Mouse (Mus musculus): ENCODE results near the gene Mdm2. TPM values are rescaled to one million over a fixed set of nuclear protein-coding genes. Genes with fewer than 3 reads are reported as not detected.
A peak's percentile ranks its signal among the peaks of the same experiment; 100 is the strongest.
"Not testable (repeated sequence)": the region's sequence is repeated elsewhere in the genome, so short reads cannot be mapped to it uniquely, and the experiment has no call there.

The Mdm2 gene
- polyA plus RNA-seq, 1 experiment from 2014 or later, result 20.7 TPM

GRCm38 (mm10) chr10:117736573-117736972 lies 26.0 kb upstream of the Mdm2 start:
- 80% methylated on average over 5 of the region's 5 CpGs for WGBS (ENCODE audit: insufficient replicate concordance)
- no peak overlapping the region for H3K9ac ChIP-seq (ENCODE audit: low read depth, low read length)

GRCm38 (mm10) chr10:117735396-117735795 lies 24.8 kb upstream of the Mdm2 start:
- not testable (repeated sequence) for H3K4me3 ChIP-seq (ENCODE audit: low read depth, low read length)

More at GRCm38 (mm10) chr10:117736573-117736972, 26.0 kb upstream of the Mdm2 start:
- Histone ChIP-seq H3K9me3 (replicated peaks; ENCODE audit: control insufficient read depth, low read length) (no peaks in the 10 kb centered on the region), H3K4me3 (ENCODE audit: low read depth, low read length) (no peak overlapping the region), H3K27ac (ENCODE audit: low read length) (no peak overlapping the region), H3K27me3 (ENCODE audit: control insufficient read depth, insufficient read depth, low read depth, low read length) (no peaks in the 10 kb centered on the region), H3K36me3 (ENCODE audit: control insufficient read depth, insufficient read depth) (no peaks in the 10 kb centered on the region), H3K4me2 (ENCODE audit: low read depth, low read length) (no peak overlapping the region), H3K4me1 (ENCODE audit: control insufficient read depth, low read depth, low read length) (peaks cover 27% of the 10 kb centered on the region)
- ATAC-seq (ENCODE audit: low read depth), result no peak

DNA sequence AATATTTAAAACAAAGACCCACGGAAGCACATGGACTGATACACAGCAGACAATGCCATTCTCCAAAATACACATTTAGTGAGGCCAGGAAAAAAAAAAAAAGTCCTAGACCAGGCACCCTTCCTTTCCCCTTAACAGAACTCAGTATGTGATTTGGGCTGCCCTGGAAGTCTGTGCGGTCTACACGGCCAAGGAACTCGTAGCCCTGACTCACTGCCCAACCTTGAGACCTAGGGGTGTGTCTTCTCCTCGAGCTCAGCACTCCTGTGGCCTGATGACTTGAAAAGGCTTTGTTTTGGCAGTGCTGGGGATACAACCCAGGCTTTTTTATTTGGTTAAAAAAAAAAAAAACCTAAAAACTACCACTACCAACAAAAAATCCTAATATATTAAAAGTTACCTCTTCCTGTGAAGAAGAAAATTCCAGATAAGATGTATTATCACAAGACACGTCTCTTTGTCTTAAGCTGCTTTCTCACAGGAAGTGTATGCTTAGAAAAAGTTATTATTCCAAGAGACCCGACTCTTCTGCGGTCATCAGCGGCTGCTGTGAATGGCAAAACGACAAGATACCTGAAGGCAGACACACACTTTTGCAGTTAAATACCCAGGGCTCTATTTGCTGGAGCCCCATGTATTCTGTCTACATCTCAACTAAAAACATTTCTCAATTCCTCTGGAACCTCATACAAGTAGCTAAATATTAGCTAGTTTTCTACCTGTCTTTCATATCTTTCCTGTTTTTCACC lies 23.7 kb upstream of the Mdm2 start:
- not testable (repeated sequence) for ATAC-seq (ENCODE audit: low read depth); H3K27me3 ChIP-seq (ENCODE audit: control insufficient read depth, insufficient read depth, low read depth, low read length); H3K4me2 ChIP-seq (ENCODE audit: low read depth, low read length); H3K36me3 ChIP-seq (ENCODE audit: control insufficient read depth, insufficient read depth); H3K27ac ChIP-seq (ENCODE audit: low read length); H3K4me3 ChIP-seq (ENCODE audit: low read depth, low read length); H3K9ac ChIP-seq (ENCODE audit: low read depth, low read length); H3K9me3 ChIP-seq (replicated peaks; ENCODE audit: control insufficient read depth, low read length)
- WGBS (ENCODE audit: insufficient replicate concordance), result 61% methylated on average over 9 of the region's 10 CpGs
- H3K4me1 ChIP-seq (ENCODE audit: control insufficient read depth, low read depth, low read length), result peaks cover 34% of the 10 kb centered on the region

More at GRCm38 (mm10) chr10:117735396-117735795, 24.8 kb upstream of the Mdm2 start:
- H3K36me3 ChIP-seq (ENCODE audit: control insufficient read depth, insufficient read depth); H3K9me3 ChIP-seq (replicated peaks; ENCODE audit: control insufficient read depth, low read length); H3K4me2 ChIP-seq (ENCODE audit: low read depth, low read length); H3K9ac ChIP-seq (ENCODE audit: low read depth, low read length); ATAC-seq (ENCODE audit: low read depth); H3K27ac ChIP-seq (ENCODE audit: low read length); H3K27me3 ChIP-seq (ENCODE audit: control insufficient read depth, insufficient read depth, low read depth, low read length): not testable (repeated sequence)
- 81% methylated on average over 11 of the region's 12 CpGs for WGBS (ENCODE audit: insufficient replicate concordance)
- H3K4me1 ChIP-seq (ENCODE audit: control insufficient read depth, low read depth, low read length), result peaks cover 32% of the 10 kb centered on the region

GRCm38 (mm10) chr10:117733626-117734025 lies 23.1 kb upstream of the Mdm2 start:
- H3K36me3 ChIP-seq (ENCODE audit: control insufficient read depth, insufficient read depth); H3K4me2 ChIP-seq (ENCODE audit: low read depth, low read length); ATAC-seq (ENCODE audit: low read depth); H3K27ac ChIP-seq (ENCODE audit: low read length); H3K9ac ChIP-seq (ENCODE audit: low read depth, low read length); H3K9me3 ChIP-seq (replicated peaks; ENCODE audit: control insufficient read depth, low read length); H3K4me3 ChIP-seq (ENCODE audit: low read depth, low read length); H3K27me3 ChIP-seq (ENCODE audit: control insufficient read depth, insufficient read depth, low read depth, low read length): not testable (repeated sequence)
- 19% methylated on average over 8 of the region's 8 CpGs for WGBS (ENCODE audit: insufficient replicate concordance)
- H3K4me1 ChIP-seq (ENCODE audit: control insufficient read depth, low read depth, low read length), result peaks cover 32% of the 10 kb centered on the region

DNA sequence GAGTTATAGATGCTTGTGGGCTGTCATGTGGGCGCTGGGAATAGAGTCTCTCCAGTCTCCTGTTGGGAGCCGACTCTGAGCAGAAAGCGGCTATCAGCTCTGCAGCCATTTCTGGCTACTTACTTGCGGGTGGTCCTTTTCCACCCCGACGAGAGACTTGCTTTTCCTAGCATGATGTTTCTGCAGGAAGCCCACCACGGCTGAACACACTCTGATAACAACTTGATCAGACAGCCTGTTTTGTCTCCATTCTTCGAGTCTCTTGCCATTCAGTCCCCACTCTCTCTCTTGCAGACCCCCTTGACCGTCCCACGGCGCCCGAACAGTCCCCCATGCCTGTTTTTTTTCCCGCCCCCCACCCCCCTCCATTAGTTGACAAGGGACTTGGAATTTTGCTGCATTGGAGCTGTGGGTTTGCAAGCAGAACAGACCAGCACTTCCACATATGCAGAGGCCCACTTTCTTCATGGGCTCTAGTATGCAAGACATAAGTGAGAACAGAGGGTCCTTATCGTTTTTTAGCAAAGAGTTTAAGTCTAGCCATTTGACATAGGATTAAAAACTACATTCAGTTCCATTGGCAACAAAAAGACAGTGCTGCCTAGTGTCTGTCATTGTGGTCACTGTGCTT lies 22.5 kb upstream of the Mdm2 start:
- no peaks in the 10 kb centered on the region for H3K27me3 ChIP-seq (ENCODE audit: control insufficient read depth, insufficient read depth, low read depth, low read length)
- WGBS (ENCODE audit: insufficient replicate concordance), result 45% methylated on average over 14 of the region's 14 CpGs
- no peak overlapping the region for H3K27ac ChIP-seq (ENCODE audit: low read length)
- H3K4me3 ChIP-seq (ENCODE audit: low read depth, low read length), result no peak overlapping the region
- no peak for ATAC-seq (ENCODE audit: low read depth)
- no peak overlapping the region; the same call in 1 of the 2 replicates for H3K4me2 ChIP-seq (ENCODE audit: low read depth, low read length)
- no peaks in the 10 kb centered on the region for H3K9me3 ChIP-seq (replicated peaks; ENCODE audit: control insufficient read depth, low read length)
- H3K36me3 ChIP-seq (ENCODE audit: control insufficient read depth, insufficient read depth), result no peaks in the 10 kb centered on the region
- H3K9ac ChIP-seq (ENCODE audit: low read depth, low read length), result no peak overlapping the region
- peaks cover 27% of the 10 kb centered on the region for H3K4me1 ChIP-seq (ENCODE audit: control insufficient read depth, low read depth, low read length)

GRCm38 (mm10) chr10:117732184-117732583 lies 21.6 kb upstream of the Mdm2 start:
- Histone ChIP-seq H3K27me3 (ENCODE audit: control insufficient read depth, insufficient read depth, low read depth, low read length) (no peaks in the 10 kb centered on the region), H3K4me3 (ENCODE audit: low read depth, low read length) (no peak overlapping the region), H3K36me3 (ENCODE audit: control insufficient read depth, insufficient read depth) (no peaks in the 10 kb centered on the region), H3K4me2 (ENCODE audit: low read depth, low read length) (no peak overlapping the region), H3K9me3 (replicated peaks; ENCODE audit: control insufficient read depth, low read length) (no peaks in the 10 kb centered on the region), H3K4me1 (ENCODE audit: control insufficient read depth, low read depth, low read length) (peaks cover 26% of the 10 kb centered on the region), H3K27ac (ENCODE audit: low read length) (peak overlapping the region; percentile 18; the same call in 1 of the 2 replicates), H3K9ac (ENCODE audit: low read depth, low read length) (no peak overlapping the region)
- 38% methylated on average over 5 of the region's 5 CpGs for WGBS (ENCODE audit: insufficient replicate concordance)
- ATAC-seq (ENCODE audit: low read depth), result peak; percentile 84

- H3K4me1 ChIP-seq (ENCODE audit: control insufficient read depth, low read depth, low read length), result peaks cover 26% of the 10 kb centered on the region
- H3K9me3 ChIP-seq (replicated peaks; ENCODE audit: control insufficient read depth, low read length), result no peaks in the 10 kb centered on the region
- H3K27ac ChIP-seq (ENCODE audit: low read length), result peak overlapping the region; percentile 39; the same call in 1 of the 2 replicates
- H3K4me2 ChIP-seq (ENCODE audit: low read depth, low read length), result peak overlapping the region; percentile 19; the same call in 1 of the 2 replicates
- H3K27me3 ChIP-seq (ENCODE audit: control insufficient read depth, insufficient read depth, low read depth, low read length), result no peaks in the 10 kb centered on the region
- H3K4me3 ChIP-seq (ENCODE audit: low read depth, low read length), result no peak overlapping the region
- no peak overlapping the region for H3K9ac ChIP-seq (ENCODE audit: low read depth, low read length)
- WGBS (ENCODE audit: insufficient replicate concordance), result 28% methylated on average over 14 of the region's 15 CpGs
- no peaks in the 10 kb centered on the region for H3K36me3 ChIP-seq (ENCODE audit: control insufficient read depth, insufficient read depth)
- ATAC-seq (ENCODE audit: low read depth), result peak; percentile 49
These were observed 20.9 kb upstream of the Mdm2 start for GRCm38 (mm10) chr10:117731244-117732101.

DNA sequence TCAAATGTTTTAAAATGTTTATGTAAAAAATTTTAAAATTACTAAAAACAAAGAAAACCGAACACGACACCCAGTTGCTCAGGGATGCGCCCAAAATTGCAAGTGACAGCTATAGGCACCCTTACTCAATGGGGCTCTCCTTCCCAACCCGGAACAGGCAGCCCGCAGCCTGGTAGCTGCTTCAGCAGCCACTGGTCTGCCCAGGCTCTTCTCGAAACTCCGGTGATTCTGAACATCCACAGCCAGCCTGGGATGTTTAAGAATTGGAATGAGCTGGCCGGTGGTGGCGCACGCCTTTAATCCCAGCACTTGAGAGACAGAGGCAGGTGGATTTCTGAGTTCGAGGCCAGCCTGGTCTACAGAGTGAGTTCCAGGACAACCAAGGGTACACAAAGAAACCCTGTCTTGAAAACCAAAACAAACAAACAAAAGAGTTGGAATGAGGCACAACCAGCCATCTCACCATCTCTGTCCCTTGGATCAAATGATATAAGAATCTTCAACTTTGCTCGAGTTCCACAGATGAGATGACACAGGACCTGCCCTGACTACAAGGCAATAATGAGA lies 20.2 kb upstream of the Mdm2 start:
- H3K4me3 ChIP-seq (ENCODE audit: low read depth, low read length), result no peak overlapping the region
- no peak for ATAC-seq (ENCODE audit: low read depth)
- WGBS (ENCODE audit: insufficient replicate concordance), result 79% methylated on average over 12 of the region's 12 CpGs
- no peaks in the 10 kb centered on the region for H3K27me3 ChIP-seq (ENCODE audit: control insufficient read depth, insufficient read depth, low read depth, low read length)
- H3K9me3 ChIP-seq (replicated peaks; ENCODE audit: control insufficient read depth, low read length), result no peaks in the 10 kb centered on the region
- H3K4me2 ChIP-seq (ENCODE audit: low read depth, low read length), result no peak overlapping the region
- H3K9ac ChIP-seq (ENCODE audit: low read depth, low read length), result no peak overlapping the region
- H3K36me3 ChIP-seq (ENCODE audit: control insufficient read depth, insufficient read depth), result no peaks in the 10 kb centered on the region
- H3K4me1 ChIP-seq (ENCODE audit: control insufficient read depth, low read depth, low read length), result peaks cover 26% of the 10 kb centered on the region
- no peak overlapping the region for H3K27ac ChIP-seq (ENCODE audit: low read length)
